Mouse (Mus musculus): Measurements from ENCODE around the gene Cdh13.

- TF ChIP-seq CTCF (IDR thresholded peaks at IDR 0.05; ENCODE audit: low read depth) (no peak), EP300 (optimal IDR thresholded peaks at IDR 0.05) (no peak)
These were observed 547.5 kb downstream of the Cdh13 start for GRCm38 (mm10) chr8:118831026-118831425.

Measured in stomach, postnatal 0 days (tissue).